Mouse (Mus musculus) G1E (cell line): ENCODE measurements at regions not wholly inside any gene's neighbourhood (a gene's known extent, or its start where the extent isn't known, plus 50 kb on each side); places are given as distances from the start of the nearest gene placed in this dataset.

Source experiments
- CTCF ChIP-seq: IDR thresholded peaks from 2 replicates; pipeline ENCODE4 v1.5.1; 2012; ENCODE audit warnings: low read depth, low read length, inconsistent platforms, mixed read lengths
- GATA1 ChIP-seq: IDR thresholded peaks from 2 replicates; pipeline ENCODE4 v1.6.1; 2012; ENCODE audit warnings: borderline replicate concordance, low read length, inconsistent platforms, mixed read lengths
- POLR2AphosphoS5 ChIP-seq: IDR thresholded peaks from 2 replicates; pipeline ENCODE4 v1.6.1; 2012; ENCODE audit warnings: low read depth, low read length, inconsistent platforms; ENCODE audit not compliant: insufficient replicate concordance
- TAL1 ChIP-seq: conservative IDR thresholded peaks from 2 replicates; pipeline ENCODE4 v1.6.1; 2012; ENCODE audit warnings: low read depth, low read length, inconsistent platforms, mixed read lengths

GRCm38 (mm10) chr3:107825468-107825867, 51.6 kb upstream of the Eps8l3 start:
- TF ChIP-seq POLR2AphosphoS5, result no peak
- no peak for TF ChIP-seq CTCF
- no peak for TF ChIP-seq TAL1
- TF ChIP-seq GATA1, result no peak
